Mouse (Mus musculus) heart, adult 2 months (tissue): Measurements from ENCODE around the gene Atp13a2.

ENCODE experiments used
- CTCF ChIP-seq: fragments of 200-600 bp; IDR thresholded peaks from 2 replicates; pipeline ENCODE4 v1.8.1; 2022; ENCODE audit warnings: antibody characterized with exemption, mild to moderate bottlenecking, moderate library complexity
- POLR2A ChIP-seq: fragments of 200-500 bp; IDR thresholded peaks from 2 replicates; pipeline ENCODE4 v1.6.1; 2011; ENCODE audit warnings: mild to moderate bottlenecking, low read depth, low read length, control low read depth; ENCODE audit not compliant: insufficient read depth

DNA sequence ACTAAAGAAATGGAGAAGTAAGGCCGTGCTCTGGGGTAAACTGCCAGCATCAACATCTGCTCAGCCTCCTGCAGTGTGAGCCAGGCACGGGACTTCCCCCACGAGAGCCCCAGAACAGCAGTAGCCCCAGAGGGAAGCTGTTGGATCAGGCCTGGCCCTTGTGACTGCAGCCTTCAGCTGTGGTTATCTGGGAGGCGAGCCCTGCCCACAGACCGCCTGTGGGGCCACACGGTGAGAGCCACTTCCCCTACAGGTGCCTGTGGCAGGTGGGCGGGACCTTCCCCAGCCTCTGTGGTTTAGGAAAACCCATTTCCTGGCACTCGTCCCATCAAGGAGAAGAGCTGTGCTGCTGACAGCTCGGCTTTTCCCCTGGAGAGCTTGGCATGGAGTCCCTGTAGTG is 3.2 kb upstream of the Atp13a2 start:
- TF ChIP-seq CTCF = no peak
- TF ChIP-seq POLR2A = no peak
